Mouse (Mus musculus) neural tube, embryonic 14.5 days (tissue): Measurements from ENCODE around the gene Tnn. TPM values are rescaled to one million over a fixed set of nuclear protein-coding genes. Genes with fewer than 3 reads are reported as not detected.
A peak's percentile ranks its signal among the peaks of the same experiment; 100 is the strongest.

Source experiments
- ATAC-seq: fragments of 200-750 bp; cut with Nextera tagmentation; 2 replicates; pipeline ENCODE4 v1.8.0; 2017; ENCODE audit warnings: low read depth, mild to moderate bottlenecking, moderate TSS enrichment, moderate library complexity
- H3K27ac ChIP-seq: fragments of 300-500 bp; sonication (generic); 2 replicates; pipeline ENCODE4 v1.5.1; 2014; ENCODE audit warnings: low read depth, mild to moderate bottlenecking, control low read depth, low read length, moderate library complexity, mixed read lengths
- H3K27me3 ChIP-seq: fragments of 300-500 bp; sonication (generic); 2 replicates; pipeline ENCODE4 v1.6.1; 2014; ENCODE audit warnings: low read length; ENCODE audit not compliant: control insufficient read depth, insufficient read depth
- H3K36me3 ChIP-seq: fragments of 300-500 bp; sonication (generic); 2 replicates; pipeline ENCODE4 v1.6.1; 2014; ENCODE audit warnings: low read length, mixed read lengths; ENCODE audit not compliant: control insufficient read depth, insufficient read depth
- H3K4me1 ChIP-seq: fragments of 300-500 bp; sonication (generic); 2 replicates; pipeline ENCODE4 v1.6.1; 2014; ENCODE audit warnings: low read length; ENCODE audit not compliant: control insufficient read depth, insufficient read depth
- H3K4me2 ChIP-seq: fragments of 300-500 bp; sonication (generic); 2 replicates; pipeline ENCODE4 v1.6.1; 2014; ENCODE audit warnings: mild to moderate bottlenecking, low read depth, low read length, control low read depth
- H3K4me3 ChIP-seq: fragments of 300-500 bp; sonication (generic); 2 replicates; pipeline ENCODE4 v1.5.1; 2014; ENCODE audit warnings: low read depth, low read length, control low read depth, mixed read lengths
- H3K9ac ChIP-seq: fragments of 300-500 bp; sonication (generic); replicated peaks from 2 replicates; pipeline ENCODE4 v1.6.1; 2014; ENCODE audit warnings: low read depth, mild to moderate bottlenecking, control low read depth, low read length, mixed read lengths
- H3K9me3 ChIP-seq: fragments of 300-500 bp; sonication (generic); 2 replicates; pipeline ENCODE4 v1.6.1; 2016; ENCODE audit warnings: low read length; ENCODE audit not compliant: control insufficient read depth
- WGBS: fragments of 180-500 bp; shearing (Covaris S2); extraction: QIAGEN DNeasy Blood & Tissue Kit; methylation state at CpG from one replicate; pipeline ENCODE4 v1.1.7; 2014; 5-methylcytosine and 5-hydroxymethylcytosine counted together
- polyA plus RNA-seq: library from polyadenylated mRNA; unstranded; fragments of >200 nt; fragmentation: Nextera tagmentation; extraction: Ambion mirVana; gene quantifications from 2 replicates; pipeline ENCODE4 v1.2.1, GENCODE M21; 2014

The Tnn gene
- polyA plus RNA-seq, 1 experiment from 2014 or later: 0.19 TPM

GRCm38 (mm10) chr1:160100996-160101395 lies 52.4 kb downstream of the Tnn start:
- ATAC-seq: no peak
- WGBS: 79% methylated on average over 5 of the region's 5 CpGs

GRCm38 (mm10) chr1:160099659-160100302 lies 53.6 kb downstream of the Tnn start:
- WGBS: 90% methylated on average over 5 of the region's 5 CpGs
- Histone ChIP-seq H3K27me3 (no peaks in the 10 kb centered on the region), H3K36me3 (no peaks in the 10 kb centered on the region), H3K27ac (no peak overlapping the region), H3K9ac (no peak overlapping the region), H3K4me3 (no peak overlapping the region), H3K4me1 (no peaks in the 10 kb centered on the region), H3K9me3 (no peaks in the 10 kb centered on the region), H3K4me2 (no peak overlapping the region)
- no peak for ATAC-seq

More at GRCm38 (mm10) chr1:160100996-160101395, 52.4 kb downstream of the Tnn start:
- H3K4me2 ChIP-seq: no peak overlapping the region
- no peaks in the 10 kb centered on the region for H3K36me3 ChIP-seq
- no peaks in the 10 kb centered on the region for H3K27me3 ChIP-seq
- no peaks in the 10 kb centered on the region for H3K9me3 ChIP-seq
- no peak overlapping the region for H3K4me3 ChIP-seq
- no peak overlapping the region for H3K27ac ChIP-seq
- no peak overlapping the region for H3K9ac ChIP-seq
- H3K4me1 ChIP-seq: no peaks in the 10 kb centered on the region

- H3K4me2 ChIP-seq: no peak overlapping the region
- no peaks in the 10 kb centered on the region for H3K9me3 ChIP-seq
- no peaks in the 10 kb centered on the region for H3K4me1 ChIP-seq
- ATAC-seq: peak; percentile 75; the same call in 1 of the 2 replicates
- no peak overlapping the region for H3K27ac ChIP-seq
- H3K27me3 ChIP-seq: no peaks in the 10 kb centered on the region
- H3K36me3 ChIP-seq: no peaks in the 10 kb centered on the region
- no peak overlapping the region for H3K9ac ChIP-seq
- H3K4me3 ChIP-seq: no peak overlapping the region
- WGBS: 48% methylated on average over 2 of the region's 2 CpGs
These were observed 66.7 kb downstream of the Tnn start for GRCm38 (mm10) chr1:160086651-160087050.

GRCm38 (mm10) chr1:160084239-160084638 lies 69.1 kb downstream of the Tnn start:
- no peaks in the 10 kb centered on the region for H3K27me3 ChIP-seq
- H3K4me1 ChIP-seq: no peaks in the 10 kb centered on the region
- H3K9me3 ChIP-seq: no peaks in the 10 kb centered on the region
- H3K36me3 ChIP-seq: no peaks in the 10 kb centered on the region
- no peak overlapping the region for H3K4me2 ChIP-seq
- WGBS: 87% methylated on average over 1 of the region's 1 CpGs
- no peak for ATAC-seq
- no peak overlapping the region for H3K9ac ChIP-seq
- no peak overlapping the region for H3K4me3 ChIP-seq
- H3K27ac ChIP-seq: no peak overlapping the region

GRCm38 (mm10) chr1:160082647-160083046 lies 70.7 kb downstream of the Tnn start:
- Histone ChIP-seq H3K4me1 (no peaks in the 10 kb centered on the region), H3K36me3 (no peaks in the 10 kb centered on the region), H3K4me2 (no peak overlapping the region), H3K4me3 (no peak overlapping the region), H3K9me3 (no peaks in the 10 kb centered on the region), H3K9ac (no peak overlapping the region), H3K27ac (no peak overlapping the region), H3K27me3 (no peaks in the 10 kb centered on the region)
- 89% methylated on average over 1 of the region's 1 CpGs for WGBS
- no peak for ATAC-seq

- Histone ChIP-seq H3K36me3 (no peaks in the 10 kb centered on the region), H3K4me3 (no peak overlapping the region), H3K27ac (no peak overlapping the region), H3K9ac (no peak overlapping the region), H3K4me2 (no peak overlapping the region), H3K27me3 (no peaks in the 10 kb centered on the region), H3K9me3 (no peaks in the 10 kb centered on the region), H3K4me1 (no peaks in the 10 kb centered on the region)
- ATAC-seq: peak; percentile 66; the same call in 1 of the 2 replicates
- 31% methylated on average over 2 of the region's 2 CpGs for WGBS
These were observed 72.5 kb downstream of the Tnn start for GRCm38 (mm10) chr1:160080800-160081436.

GRCm38 (mm10) chr1:160078882-160079661 lies 74.3 kb downstream of the Tnn start:
- Histone ChIP-seq H3K4me3 (no peak overlapping the region), H3K9me3 (no peaks in the 10 kb centered on the region), H3K27ac (no peak overlapping the region), H3K4me1 (no peaks in the 10 kb centered on the region), H3K4me2 (no peak overlapping the region), H3K27me3 (no peaks in the 10 kb centered on the region), H3K9ac (no peak overlapping the region), H3K36me3 (no peaks in the 10 kb centered on the region)
- peak; percentile 20; the same call in 1 of the 2 replicates for ATAC-seq
- 63% methylated on average over 14 of the region's 14 CpGs for WGBS

GRCm38 (mm10) chr1:160064547-160065144 lies 88.7 kb downstream of the Tnn start:
- no peaks in the 10 kb centered on the region for H3K9me3 ChIP-seq
- no peak for ATAC-seq
- no peak overlapping the region for H3K9ac ChIP-seq
- H3K4me3 ChIP-seq: no peak overlapping the region
- no peak overlapping the region for H3K27ac ChIP-seq
- H3K4me1 ChIP-seq: no peaks in the 10 kb centered on the region
- no peaks in the 10 kb centered on the region for H3K36me3 ChIP-seq
- H3K4me2 ChIP-seq: no peak overlapping the region
- no peaks in the 10 kb centered on the region for H3K27me3 ChIP-seq
- WGBS: 83% methylated on average over 7 of the region's 7 CpGs
